Mouse (Mus musculus) liver, embryonic 11.5 days (tissue): ENCODE measurements around the gene Zfp593. TPM values are rescaled to one million over a fixed set of nuclear protein-coding genes. Genes with fewer than 3 reads are reported as not detected.

ENCODE experiments used
- ATAC-seq: fragments of 200-750 bp; cut with Nextera tagmentation; replicated peaks from 2 replicates; pipeline ENCODE4 v1.8.0; 2017; ENCODE audit warnings: moderate number of reproducible peaks, mild to moderate bottlenecking, moderate TSS enrichment, moderate library complexity; ENCODE audit not compliant: low FRiP score
- DNase-seq: peaks from one replicate; pipeline ENCODE4 v3.0.0-alpha.2; 2017; ENCODE audit warnings: low spot score
- H3K27ac ChIP-seq: fragments of 300-500 bp; sonication (generic); 2 replicates; pipeline ENCODE4 v1.5.1; 2014; ENCODE audit warnings: mild to moderate bottlenecking, low read depth, low read length, control low read depth
- H3K27me3 ChIP-seq: fragments of 300-500 bp; sonication (generic); replicated peaks from 2 replicates; pipeline ENCODE4 v1.6.1; 2014; ENCODE audit warnings: low read length, mixed read lengths; ENCODE audit not compliant: control insufficient read depth, insufficient read depth
- H3K36me3 ChIP-seq: fragments of 300-500 bp; sonication (generic); 2 replicates; pipeline ENCODE4 v1.6.1; 2014; ENCODE audit warnings: mild to moderate bottlenecking, low read length, moderate library complexity, mixed read lengths; ENCODE audit not compliant: control insufficient read depth, insufficient read depth
- H3K4me1 ChIP-seq: fragments of 300-500 bp; sonication (generic); replicated peaks from 2 replicates; pipeline ENCODE4 v1.6.1; 2014; ENCODE audit warnings: low read length, mixed read lengths; ENCODE audit not compliant: control insufficient read depth, insufficient read depth
- H3K4me2 ChIP-seq: fragments of 300-500 bp; sonication (generic); 2 replicates; pipeline ENCODE4 v1.6.1; 2014; ENCODE audit warnings: mild to moderate bottlenecking, control low read depth, moderate library complexity
- H3K4me3 ChIP-seq: fragments of 300-500 bp; sonication (generic); 2 replicates; pipeline ENCODE4 v1.5.1; 2014; ENCODE audit warnings: low read depth, low read length, control low read depth
- H3K9ac ChIP-seq: fragments of 300-500 bp; sonication (generic); 2 replicates; pipeline ENCODE4 v1.6.1; 2014; ENCODE audit warnings: low read depth, low read length, control low read depth
- H3K9me3 ChIP-seq: fragments of 300-500 bp; sonication (generic); 2 replicates; pipeline ENCODE4 v1.6.1; 2016; ENCODE audit warnings: low read length, inconsistent platforms, mixed read lengths; ENCODE audit not compliant: control insufficient read depth
- WGBS: fragments of 180-500 bp; shearing (Covaris S2); extraction: QIAGEN DNeasy Blood & Tissue Kit; methylation state at CpG from one replicate; pipeline ENCODE4 v1.1.7; 2014; 5-methylcytosine and 5-hydroxymethylcytosine counted together
- polyA plus RNA-seq: library from polyadenylated mRNA; unstranded; fragments of >200 nt; fragmentation: Nextera tagmentation; extraction: Ambion mirVana; gene quantifications from 2 replicates; pipeline ENCODE4 v1.2.1, GENCODE M21; 2014

Gene Zfp593
- polyA plus RNA-seq, 1 experiment from 2014 or later: 22.4 TPM

DNA sequence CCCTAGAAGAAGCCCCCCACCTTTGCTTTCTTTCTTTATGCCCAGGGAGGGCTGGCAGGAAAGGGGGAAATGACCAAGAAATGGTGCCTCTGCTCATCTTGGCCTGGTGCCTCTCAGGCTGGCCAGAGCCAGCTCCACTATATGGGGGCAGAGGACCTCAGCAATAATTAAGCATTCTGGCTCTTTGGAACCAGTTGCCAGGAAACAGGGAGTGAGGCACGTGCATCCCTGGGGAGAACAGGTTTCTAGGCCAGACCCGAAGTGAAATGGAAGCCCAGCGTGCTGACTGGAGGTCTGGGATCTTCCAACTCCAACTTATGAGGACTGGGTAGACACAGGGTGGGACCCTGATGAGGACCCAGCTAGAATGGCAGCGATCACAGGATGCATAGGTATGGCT, 864 bp upstream of the Zfp593 start:
- Histone ChIP-seq H3K27ac (no peak overlapping the region), H3K9ac (no peak overlapping the region), H3K36me3 (no peaks in the 10 kb centered on the region), H3K4me3 (no peak overlapping the region), H3K27me3 (peaks cover 52% of the 10 kb centered on the region), H3K4me2 (no peak overlapping the region), H3K9me3 (no peaks in the 10 kb centered on the region), H3K4me1 (peaks cover 29% of the 10 kb centered on the region)
- ATAC-seq (no peak), DNase-seq (no peak)
- WGBS: 63% methylated on average over 4 of the region's 4 CpGs

DNA sequence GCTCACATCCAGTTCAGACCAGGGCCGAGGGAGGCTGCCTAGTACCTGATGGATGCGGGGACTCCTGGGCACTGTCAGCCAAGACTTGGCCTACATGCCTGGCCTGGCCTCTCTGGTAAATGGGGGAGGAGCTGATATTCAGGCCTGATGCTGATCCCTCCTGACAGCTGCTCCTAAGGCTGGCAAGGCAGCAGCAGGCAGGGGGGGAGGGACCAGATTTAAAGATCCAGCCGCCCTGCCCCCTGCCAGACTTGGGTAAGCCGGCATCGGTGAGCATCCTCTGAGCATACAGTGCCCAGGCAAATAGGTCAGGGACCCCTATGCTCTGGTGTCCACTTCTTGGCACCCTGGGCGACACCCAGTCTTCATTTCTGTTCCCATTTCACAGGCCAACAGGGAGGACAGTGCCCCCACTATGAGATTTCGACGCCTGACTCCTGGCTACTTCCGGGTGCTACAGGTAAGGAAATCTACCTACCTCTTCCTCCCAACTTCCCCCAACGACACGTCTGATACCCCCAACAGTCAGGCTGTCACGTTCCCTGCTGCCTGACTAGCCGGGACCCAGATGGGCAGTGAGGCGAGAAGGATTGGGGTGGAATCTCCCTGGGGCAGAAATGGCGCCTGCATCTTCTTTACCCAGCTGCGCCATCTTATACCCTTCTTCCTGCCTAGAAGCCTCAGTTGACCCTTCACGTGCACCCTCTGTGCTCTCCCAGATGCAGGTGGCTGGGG, 1.7 kb downstream of the Zfp593 start, which contains the start of gene E130218I03Rik:
TSS of gene E130218I03Rik (plus strand) at position 147 of the 735 bp plus-strand sequence.
- Histone ChIP-seq H3K9ac (no peak within 1 kb of the TSS), H3K4me3 (peak within 1 kb of the TSS; percentile 85), H3K36me3 (no peaks in the 10 kb centered on the region), H3K4me1 (peaks cover 12% of the 10 kb centered on the region), H3K27ac (no peak within 1 kb of the TSS), H3K27me3 (peaks cover 27% of the 10 kb centered on the region), H3K4me2 (peak within 1 kb of the TSS; percentile 69), H3K9me3 (no peaks in the 10 kb centered on the region)
- ATAC-seq (no peak), DNase-seq (no peak)
- WGBS: 90% methylated on average over 17 of the region's 17 CpGs

DNA sequence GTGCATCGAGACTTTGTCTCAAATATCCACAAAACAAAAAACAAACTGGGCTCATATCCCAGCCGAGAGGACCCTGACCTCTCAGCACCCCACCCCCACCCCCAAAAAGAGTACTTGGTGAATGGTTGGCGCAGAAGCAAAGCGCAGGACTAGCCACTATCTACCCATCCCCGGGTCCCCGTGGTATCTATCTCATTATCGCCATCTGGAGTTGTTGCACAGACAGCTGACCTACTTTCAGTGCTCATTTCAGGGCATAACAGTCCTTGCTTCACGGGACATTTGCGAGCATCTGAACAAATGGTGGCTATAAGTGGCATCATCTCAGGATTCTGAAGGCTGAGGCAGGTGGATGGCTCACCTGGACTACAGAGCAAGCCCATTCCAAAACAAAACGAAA, 6.7 kb downstream of the Zfp593 start:
- DNase-seq: no peak
- Histone ChIP-seq H3K9me3 (no peaks in the 10 kb centered on the region), H3K27me3 (peaks cover 21% of the 10 kb centered on the region), H3K27ac (no peak overlapping the region), H3K4me2 (peak overlapping the region; percentile 53), H3K4me3 (peak overlapping the region; percentile 23; the same call in 1 of the 2 replicates), H3K4me1 (peaks cover 8% of the 10 kb centered on the region), H3K36me3 (no peaks in the 10 kb centered on the region), H3K9ac (no peak overlapping the region)
- ATAC-seq: no peak
- 12% methylated on average over 10 of the region's 10 CpGs for WGBS

DNA sequence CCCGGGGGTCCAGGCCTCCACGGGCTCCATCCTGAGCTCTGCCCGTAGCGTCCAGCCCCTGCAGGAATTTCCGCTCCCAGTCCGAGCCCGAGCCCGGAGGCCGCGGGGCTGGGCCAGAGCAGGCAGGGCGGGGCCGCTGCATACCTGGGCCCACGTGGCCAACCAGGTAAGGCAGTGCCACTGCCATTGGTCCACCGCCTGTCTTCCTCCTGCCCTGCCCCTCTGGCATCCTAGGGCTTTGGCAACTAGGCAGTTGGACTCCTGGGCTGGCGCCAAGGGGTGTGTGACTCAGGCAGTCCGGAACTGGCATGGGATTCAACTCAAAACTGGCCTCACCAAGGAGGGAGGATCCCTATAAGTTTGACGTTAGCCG, 7.1 kb downstream of the Zfp593 start, which contains the start of gene Cnksr1:
TSS of gene Cnksr1 (minus strand) at position 121 of the 373 bp plus-strand sequence.
- peak within 1 kb of the TSS; percentile 23 for H3K4me3 ChIP-seq
- DNase-seq (no peak), ATAC-seq (no peak)
- H3K4me1 ChIP-seq: peaks cover 8% of the 10 kb centered on the region
- no peak within 1 kb of the TSS for H3K9ac ChIP-seq
- H3K36me3 ChIP-seq: no peaks in the 10 kb centered on the region
- peaks cover 21% of the 10 kb centered on the region for H3K27me3 ChIP-seq
- no peak within 1 kb of the TSS for H3K27ac ChIP-seq
- no peaks in the 10 kb centered on the region for H3K9me3 ChIP-seq
- H3K4me2 ChIP-seq: peak within 1 kb of the TSS; percentile 53
- 4% methylated on average over 18 of the region's 18 CpGs for WGBS

DNA sequence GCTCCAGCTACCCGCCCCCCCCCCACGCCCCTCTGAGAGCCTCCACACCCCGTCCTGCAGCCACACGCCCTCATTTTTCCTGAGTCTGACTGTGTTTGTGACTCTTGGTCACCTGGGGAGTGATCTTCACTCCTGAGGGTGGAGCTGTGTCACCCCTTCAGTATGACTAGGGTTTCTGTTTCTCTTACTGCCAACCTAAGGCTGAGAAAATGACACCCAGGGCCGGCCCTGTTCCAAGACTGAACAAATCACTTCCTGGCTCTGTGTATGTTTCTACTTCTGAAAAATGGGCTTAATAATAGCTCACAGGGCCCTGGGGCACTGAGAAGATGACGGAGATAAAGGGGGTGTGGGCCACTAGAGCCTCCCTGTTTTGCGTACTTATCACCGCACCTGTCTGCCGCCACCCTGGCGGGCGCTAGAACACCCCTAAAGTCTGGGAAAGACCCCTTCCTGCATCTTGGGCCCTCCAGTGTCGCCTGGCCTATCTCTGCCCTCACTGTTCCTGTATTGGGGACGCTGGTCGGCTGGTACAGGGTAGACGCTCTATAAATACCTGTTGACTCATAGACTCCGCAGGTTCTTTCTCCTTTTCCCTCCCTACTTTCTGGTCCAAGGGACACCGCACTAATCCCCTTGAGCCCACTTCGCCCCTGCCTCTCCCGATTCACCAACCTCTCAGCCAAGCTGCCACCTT, 7.7 kb downstream of the Zfp593 start:
- ATAC-seq: no peak

DNA sequence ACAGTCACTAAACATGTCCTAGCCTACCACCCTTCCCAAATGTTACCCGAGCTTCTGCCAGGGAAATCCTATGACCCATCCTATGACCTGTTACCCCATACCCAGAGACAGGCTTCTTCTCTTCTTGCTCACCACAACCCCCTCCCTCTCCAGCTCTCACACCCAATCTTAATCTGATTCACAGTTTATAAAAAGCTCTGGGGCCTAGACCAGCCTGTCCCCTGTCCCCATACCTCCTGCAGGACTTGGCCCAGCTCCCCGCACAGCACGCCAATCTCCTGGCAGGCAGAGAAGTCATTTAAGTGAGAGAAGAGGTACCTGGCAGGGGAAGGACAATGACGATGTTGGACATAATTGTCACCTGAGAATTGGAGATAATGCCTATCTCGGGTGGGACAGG, 10.5 kb downstream of the Zfp593 start:
- no peak overlapping the region for H3K9ac ChIP-seq
- 68% methylated on average over 5 of the region's 5 CpGs for WGBS
- H3K27me3 ChIP-seq: peaks cover 26% of the 10 kb centered on the region

More for the DNA sequence above, 7.7 kb downstream of the Zfp593 start:
- Histone ChIP-seq H3K27me3 (peaks cover 25% of the 10 kb centered on the region), H3K27ac (no peak overlapping the region), H3K4me1 (peaks cover 8% of the 10 kb centered on the region), H3K4me3 (peak overlapping the region; percentile 23), H3K4me2 (peak overlapping the region; percentile 53), H3K36me3 (no peaks in the 10 kb centered on the region), H3K9me3 (no peaks in the 10 kb centered on the region), H3K9ac (no peak overlapping the region)
- DNase-seq: no peak
- 23% methylated on average over 19 of the region's 19 CpGs for WGBS

DNA sequence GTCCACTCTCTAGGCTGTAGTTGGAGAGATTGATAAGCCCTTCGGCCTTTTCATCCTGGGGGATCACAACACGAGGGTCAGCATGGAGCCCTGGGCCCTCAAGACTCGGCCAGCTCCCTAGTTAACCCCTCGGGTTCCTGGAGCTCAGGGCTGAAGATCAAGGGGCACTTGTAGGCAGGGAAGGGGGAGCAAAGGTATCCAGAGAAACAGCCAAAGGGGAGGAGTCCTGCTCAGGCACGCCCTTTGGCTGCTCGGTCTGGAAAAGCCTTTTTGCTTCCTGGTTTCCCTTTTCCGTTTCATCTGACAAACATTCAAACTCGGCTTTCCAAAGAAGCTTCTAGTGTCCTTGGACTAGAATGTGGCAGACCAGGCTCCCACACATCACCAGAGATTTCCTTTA, 15.0 kb downstream of the Zfp593 start:
- no peaks in the 10 kb centered on the region for H3K4me1 ChIP-seq

More for the DNA sequence above, 10.5 kb downstream of the Zfp593 start:
- Histone ChIP-seq H3K9me3 (no peaks in the 10 kb centered on the region), H3K36me3 (no peaks in the 10 kb centered on the region), H3K4me1 (peaks cover 8% of the 10 kb centered on the region), H3K4me3 (no peak overlapping the region), H3K27ac (no peak overlapping the region), H3K4me2 (no peak overlapping the region)
- DNase-seq: no peak
- no peak for ATAC-seq

DNA sequence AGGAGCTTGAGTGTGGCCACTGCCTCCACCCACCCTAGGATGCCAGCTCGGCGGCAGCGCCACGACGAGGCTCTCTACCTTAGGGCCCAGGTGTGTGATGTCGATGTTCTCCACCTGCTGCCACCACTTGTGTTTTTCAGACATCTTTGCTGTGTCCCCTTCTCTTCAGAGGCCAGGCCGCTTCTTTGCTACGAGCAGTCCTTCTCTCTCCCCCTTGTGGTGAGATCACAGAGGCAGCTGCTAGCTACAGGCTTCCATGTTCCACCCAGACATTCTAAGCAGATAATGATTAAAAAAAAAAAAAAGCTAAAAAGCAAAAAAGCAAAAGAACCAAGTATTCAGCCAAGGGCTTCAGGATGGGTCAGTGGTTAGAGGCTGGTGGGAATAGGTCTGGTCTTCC, 18.2 kb downstream of the Zfp593 start, which contains the start of gene Catsper4:
TSS of gene Catsper4 (minus strand) at position 190 of the 400 bp plus-strand sequence.
- Histone ChIP-seq H3K4me2 (no peak within 1 kb of the TSS), H3K27ac (no peak within 1 kb of the TSS), H3K27me3 (no peaks in the 10 kb centered on the region), H3K4me3 (no peak within 1 kb of the TSS), H3K9ac (no peak within 1 kb of the TSS), H3K36me3 (no peaks in the 10 kb centered on the region), H3K4me1 (no peaks in the 10 kb centered on the region; the same call in 1 of the 2 replicates), H3K9me3 (no peaks in the 10 kb centered on the region)
- 71% methylated on average over 8 of the region's 8 CpGs for WGBS
- DNase-seq (no peak), ATAC-seq (no peak)

More for the DNA sequence above, 15.0 kb downstream of the Zfp593 start:
- Histone ChIP-seq H3K4me3 (no peak overlapping the region), H3K27me3 (peaks cover 9% of the 10 kb centered on the region), H3K36me3 (no peaks in the 10 kb centered on the region), H3K9ac (no peak overlapping the region), H3K27ac (no peak overlapping the region), H3K4me2 (no peak overlapping the region), H3K9me3 (no peaks in the 10 kb centered on the region)
- no peak for ATAC-seq
- 43% methylated on average over 8 of the region's 8 CpGs for WGBS
- no peak for DNase-seq
